Mouse (Mus musculus): Measurements from ENCODE around the gene Rwdd2b. TPM values are rescaled to one million over a fixed set of nuclear protein-coding genes. Genes with fewer than 3 reads are reported as not detected.

The Rwdd2b gene
- polyA plus RNA-seq (2012; rRNA removed) = 3.0 and 3.5 TPM in 2 replicates

GRCm38 (mm10) chr16:87440184-87440686 is at the start of gene Rwdd2b:
Rwdd2b (minus strand) TSS chr16:87440573.

GRCm38 (mm10) chr16:87454419-87455179 is 14.2 kb upstream of the Rwdd2b start, which contains the start of gene Usp16:
Usp16 (plus strand) TSS chr16:87454703.

GRCm38 (mm10) chr16:87432033-87432814 is 8.1 kb downstream of the Rwdd2b start, which contains the start of gene Ltn1:
Ltn1 (minus strand) TSS chr16:87432612.

Other genes with a start within 250 kb of the Rwdd2b start
- 5.1 and 6.1 TPM in 2 replicates for gene N6amt1, start 86.4 kb downstream of the Rwdd2b start, polyA plus RNA-seq (2012; rRNA removed)
- gene Ltn1, start 8.0 kb downstream of the Rwdd2b start, polyA plus RNA-seq (2012; rRNA removed) = 4.5 and 5.5 TPM in 2 replicates
- gene Usp16, start 14.1 kb upstream of the Rwdd2b start, polyA plus RNA-seq (2012; rRNA removed) = 17.0 and 17.8 TPM in 2 replicates
- gene Cct8, start 55.3 kb upstream of the Rwdd2b start, polyA plus RNA-seq (2012; rRNA removed) = 122 and 135 TPM in 2 replicates
- gene Map3k7cl, start 112.8 kb upstream of the Rwdd2b start, polyA plus RNA-seq (2012; rRNA removed) = 0.05 and 0.23 TPM in 2 replicates